7 mouse cellular contexts compared by ENCODE assay signal in genomic region chr11:11461635-11462560, GRCm38 (mm10). TPM values are rescaled to one million over a fixed set of nuclear protein-coding genes. Genes with fewer than 3 reads are reported as not detected.
DNase-seq lines count a peak whose midpoint lies in the region; ATAC-seq and TF ChIP-seq lines count a peak whose summit lies in the region.

Gene Spata48, plus strand, starts transcription at chr11:11462094.
Gene Zpbp, minus strand, starts transcription at chr11:11462408.

- ATAC-seq in intestine, postnatal 0 days, result peak; percentile 94
- peak; percentile 97 for ATAC-seq in midbrain, embryonic 12.5 days (ENCODE audit: low FRiP score, low read depth)

- H3K4me1 ChIP-seq in intestine, postnatal 0 days (replicated peaks; ENCODE audit: control insufficient read depth, insufficient read depth, low read length), result no peaks in the 10 kb centered on the region
- no peaks in the 10 kb centered on the region for H3K4me1 ChIP-seq in midbrain, embryonic 12.5 days

- intact Hi-C loops in left cerebral cortex, postnatal 4 days (cut with DNase I), result loop anchor here (5.0 to 10.0 kb wide), 2 partner anchors 325 to 523 kb away; no protein-coding TSS in a partner anchor

- TF ChIP-seq CTCF in intestine, postnatal 0 days (IDR thresholded peaks at IDR 0.05; ENCODE audit: low read depth), result peak; percentile 68

- peak within 1 kb of the TSS; percentile 54 for H3K9ac ChIP-seq in intestine, postnatal 0 days (ENCODE audit: low read depth, low read length)
- H3K9ac ChIP-seq in midbrain, embryonic 12.5 days (replicated peaks), result peak within 1 kb of the TSS; percentile 62

- WGBS in intestine, postnatal 0 days, result 4% methylated on average over 65 of the region's 66 CpGs
- WGBS in midbrain, embryonic 12.5 days, result 4% methylated on average over 62 of the region's 66 CpGs

- no peaks in the 10 kb centered on the region for H3K27me3 ChIP-seq in intestine, postnatal 0 days (replicated peaks; ENCODE audit: control insufficient read depth, insufficient read depth, low read length)
- no peaks in the 10 kb centered on the region for H3K27me3 ChIP-seq in midbrain, embryonic 12.5 days

- peak within 1 kb of the TSS; percentile 75 for H3K4me2 ChIP-seq in intestine, postnatal 0 days (replicated peaks; ENCODE audit: low read depth)
- H3K4me2 ChIP-seq in midbrain, embryonic 12.5 days (replicated peaks), result peak within 1 kb of the TSS; percentile 68

- no peaks in the 10 kb centered on the region for H3K36me3 ChIP-seq in intestine, postnatal 0 days (ENCODE audit: control insufficient read depth, insufficient read depth)
- no peaks in the 10 kb centered on the region for H3K36me3 ChIP-seq in midbrain, embryonic 12.5 days

- H3K4me3 ChIP-seq in intestine, postnatal 0 days (ENCODE audit: low read depth, low read length), result peak within 1 kb of the TSS; percentile 64
- H3K4me3 ChIP-seq in midbrain, embryonic 12.5 days, result peak within 1 kb of the TSS; percentile 62

- peak within 1 kb of the TSS; percentile 63 for H3K27ac ChIP-seq in intestine, postnatal 0 days (ENCODE audit: low read depth, low read length)
- peak within 1 kb of the TSS; percentile 75 for H3K27ac ChIP-seq in midbrain, embryonic 12.5 days (replicated peaks)

- peak; percentile 76 for DNase-seq in adrenal gland, adult 8-10 months
- DNase-seq in embryo, embryonic 9.5 days (ENCODE audit: extremely low spot score), result peak; percentile 90
- DNase-seq in gonadal fat pad, adult 2 months (ENCODE audit: low read depth), result peak; percentile 6
- peak; percentile 90 for DNase-seq in left cerebral cortex, postnatal 4 days
- peak; percentile 92 for DNase-seq in spleen, adult 12 weeks (ENCODE audit: low spot score)

- H3K9me3 ChIP-seq in intestine, postnatal 0 days (ENCODE audit: control insufficient read depth), result no peaks in the 10 kb centered on the region
- H3K9me3 ChIP-seq in midbrain, embryonic 12.5 days, result no peaks in the 10 kb centered on the region

RNA-seq across cellular contexts. Expression of gene Spata48, which starts in this region (rescaled TPM):
- 1 to 10 TPM in 2 of 4 experiments, under 1 TPM in 2; 0.40 to 1.5 (median 1.1) TPM for total RNA-seq in adrenal gland, adult 8-10 months (2022)
- 0.76 TPM in 1 of 2 replicates, not detected in the other for polyA plus RNA-seq in gonadal fat pad, adult 2 months (2012; rRNA removed)
- polyA plus RNA-seq in intestine, postnatal 0 days (2015; fragmentation: Nextera tagmentation; extraction: Ambion mirVana), result 1.3 TPM in 1 of 2 replicates, not detected in the other
- 1 to 10 TPM; 1.6 TPM for total RNA-seq in left cerebral cortex, postnatal 4 days (2021)
- polyA plus RNA-seq in midbrain, embryonic 12.5 days (2016; fragmentation: Nextera tagmentation; extraction: Ambion mirVana), result 1.0 and 2.3 TPM in 2 replicates

RNA-seq across cellular contexts. Expression of gene Zpbp, which starts in this region (rescaled TPM):
- total RNA-seq in adrenal gland, adult 8-10 months (2022), result under 1 TPM; 0.29 to 0.70 (median 0.46) TPM
- polyA plus RNA-seq in gonadal fat pad, adult 2 months (2012; rRNA removed), result 0.47 and 0.53 TPM in 2 replicates
- 0.12 and 0.29 TPM in 2 replicates for polyA plus RNA-seq in intestine, postnatal 0 days (2015; fragmentation: Nextera tagmentation; extraction: Ambion mirVana)
- under 1 TPM; 0.81 to 0.82 TPM for total RNA-seq in left cerebral cortex, postnatal 4 days (2021)
- polyA plus RNA-seq in midbrain, embryonic 12.5 days (2016; fragmentation: Nextera tagmentation; extraction: Ambion mirVana), result 0.73 and 0.92 TPM in 2 replicates

Comparison
In these comparisons a context has a peak if more than half of its experiments do, and no peak if none do; other contexts are left out.
1. Peak in every context shown above with its lines: DNase-seq, ATAC-seq, H3K4me3 ChIP-seq and H3K27ac ChIP-seq.
2. Peak in DNase-seq in gonadal fat pad, adult 2 months; RNA of the genes that start here not detected or under 1 TPM.
3. DNase-seq: peak in every context shown above with its lines; median percentile 92 in spleen, adult 12 weeks; 90 in embryo, embryonic 9.5 days; 90 in left cerebral cortex, postnatal 4 days; 76 in adrenal gland, adult 8-10 months; 6 in gonadal fat pad, adult 2 months.